Mouse (Mus musculus): ENCODE data around the gene Tfrc.

DNA sequence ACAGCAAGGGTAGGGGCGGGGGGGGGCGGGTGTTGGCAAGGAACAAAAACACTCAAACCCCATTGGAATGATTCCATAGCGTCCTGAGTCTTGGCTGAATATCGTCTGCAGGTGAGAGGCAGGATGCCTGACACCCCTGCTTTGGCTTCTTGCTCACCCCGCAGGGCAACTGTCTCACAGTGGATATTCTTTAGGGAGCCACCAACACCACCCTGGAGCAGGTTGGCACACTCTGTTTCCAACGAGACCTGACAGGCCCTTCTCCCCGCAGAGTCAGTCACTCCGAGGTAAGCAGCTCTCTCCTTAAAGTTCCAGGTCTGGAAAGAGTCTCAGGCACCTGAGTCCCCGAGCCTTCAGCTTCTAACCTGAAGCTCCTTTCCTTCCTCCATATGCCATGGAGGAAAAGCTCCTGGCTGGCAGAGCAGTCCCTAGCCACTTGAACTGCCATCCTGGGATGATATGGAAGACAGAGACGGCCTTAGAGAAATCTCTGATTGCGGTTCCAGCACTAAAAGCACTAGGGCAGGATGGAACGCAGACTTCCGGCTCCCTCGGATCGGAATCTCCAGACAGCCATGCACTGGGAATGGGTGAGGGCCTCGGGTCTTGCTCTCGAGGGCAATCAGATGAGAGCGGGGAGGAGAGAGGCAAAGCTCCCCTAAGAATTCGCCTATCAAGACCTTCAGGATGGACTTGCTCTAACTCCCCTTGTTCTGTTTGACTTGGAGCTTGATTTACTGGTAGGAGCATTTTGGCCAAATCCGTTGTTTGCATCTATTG lies 32.9 kb downstream of the Tfrc start:
- no peak for TF ChIP-seq CTCF (IDR thresholded peaks at IDR 0.05; ENCODE audit: low read depth)
- TF ChIP-seq EP300 (IDR thresholded peaks at IDR 0.05; ENCODE audit: low read depth): no peak

All from liver, embryonic 14.5 days (tissue).